ENCODE assay signal across 16 mouse cellular contexts in genomic region chr4:148846724-148847123, GRCm38 (mm10). TPM values are rescaled to one million over a fixed set of nuclear protein-coding genes. Genes with fewer than 3 reads are reported as not detected.
DNase-seq lines count a peak whose midpoint lies in the region; ATAC-seq and TF ChIP-seq lines count a peak whose summit lies in the region.
"Had no signal": no experiment of that assay in that cellular context is flagged by ENCODE, and none has a peak within 500 bp of the region (broad histone marks: within the 10 kb centered on the region; RNA-seq: fewer than 3 reads in every experiment).

No protein-coding gene starts in this region.

- no peak overlapping the region for H3K4me3 ChIP-seq in heart, embryonic 13.5 days
- H3K4me3 ChIP-seq in lung, embryonic 14.5 days (ENCODE audit: low read depth, low read length) = no peak overlapping the region
- H3K4me3 ChIP-seq in midbrain, embryonic 15.5 days = no peak overlapping the region
- H3K4me3 ChIP-seq: embryonic facial prominence, embryonic 12.5 days; forebrain, embryonic 13.5 days; hindbrain, embryonic 12.5 days; kidney, embryonic 15.5 days; midbrain, embryonic 10.5 days had no signal

- H3K9ac ChIP-seq in heart, embryonic 13.5 days = 0 out of 2 replicates have a peak overlapping the region, but pooled peaks have one; percentile 41
- no peak overlapping the region for H3K9ac ChIP-seq in lung, embryonic 14.5 days
- no peak overlapping the region for H3K9ac ChIP-seq in midbrain, embryonic 15.5 days
- H3K9ac ChIP-seq: embryonic facial prominence, embryonic 12.5 days; forebrain, embryonic 13.5 days; hindbrain, embryonic 12.5 days; kidney, embryonic 15.5 days had no signal

- H3K27me3 ChIP-seq in heart, embryonic 13.5 days (replicated peaks) = 0 out of 2 replicates have a peak, but pooled peaks cover 3% of the 10 kb centered on the region
- no peaks in the 10 kb centered on the region for H3K27me3 ChIP-seq in lung, embryonic 14.5 days (ENCODE audit: insufficient read depth, low read length)
- peaks cover 10% of the 10 kb centered on the region; the same call in 1 of the 2 replicates for H3K27me3 ChIP-seq in midbrain, embryonic 15.5 days (replicated peaks)
- H3K27me3 ChIP-seq: Patski had no signal

- peaks cover 49% of the 10 kb centered on the region for H3K4me1 ChIP-seq in heart, embryonic 13.5 days
- peaks cover 5% of the 10 kb centered on the region for H3K4me1 ChIP-seq in lung, embryonic 14.5 days (ENCODE audit: insufficient read depth)
- peaks cover 18% of the 10 kb centered on the region for H3K4me1 ChIP-seq in midbrain, embryonic 15.5 days

- no peak for ATAC-seq in heart, embryonic 13.5 days (ENCODE audit: extremely low read depth, insufficient number of reproducible peaks, low FRiP score, low TSS enrichment)
- ATAC-seq in lung, embryonic 14.5 days (ENCODE audit: insufficient read depth) = no peak
- ATAC-seq in midbrain, embryonic 15.5 days (replicated peaks) = no peak
- ATAC-seq: Patski had no signal

- H3K36me3 ChIP-seq in heart, embryonic 13.5 days = peaks cover 4% of the 10 kb centered on the region; the same call in 1 of the 2 replicates
- no peaks in the 10 kb centered on the region for H3K36me3 ChIP-seq in lung, embryonic 14.5 days (ENCODE audit: insufficient read depth)
- H3K36me3 ChIP-seq in midbrain, embryonic 15.5 days (replicated peaks) = no peaks in the 10 kb centered on the region
- H3K36me3 ChIP-seq: embryonic facial prominence, embryonic 12.5 days; hindbrain, embryonic 12.5 days; kidney, embryonic 15.5 days; midbrain, embryonic 10.5 days had no signal

- H3K4me2 ChIP-seq in heart, embryonic 13.5 days = peak overlapping the region; percentile 24; the same call in 1 of the 2 replicates
- H3K4me2 ChIP-seq in lung, embryonic 14.5 days = peak overlapping the region; percentile 37
- H3K4me2 ChIP-seq in midbrain, embryonic 15.5 days = no peak overlapping the region
- H3K4me2 ChIP-seq: embryonic facial prominence, embryonic 12.5 days; forebrain, embryonic 13.5 days; hindbrain, embryonic 12.5 days; kidney, embryonic 15.5 days had no signal

- no peak for TF ChIP-seq CTCF in lung, embryonic 14.5 days (IDR thresholded peaks at IDR 0.05; ENCODE audit: low read depth)

- 52% methylated on average over 11 of the region's 11 CpGs for WGBS in heart, embryonic 13.5 days
- 46% methylated on average over 11 of the region's 11 CpGs for WGBS in lung, embryonic 14.5 days
- WGBS in midbrain, embryonic 15.5 days = 69% methylated on average over 11 of the region's 11 CpGs

- no peak overlapping the region for H3K27ac ChIP-seq in heart, embryonic 13.5 days (replicated peaks)
- H3K27ac ChIP-seq in lung, embryonic 14.5 days (ENCODE audit: low read depth) = no peak overlapping the region
- no peak overlapping the region for H3K27ac ChIP-seq in midbrain, embryonic 15.5 days
- H3K27ac ChIP-seq: embryonic facial prominence, embryonic 12.5 days; forebrain, embryonic 13.5 days; hindbrain, embryonic 12.5 days; kidney, embryonic 15.5 days; midbrain, embryonic 10.5 days had no signal

- H3K9me3 ChIP-seq in heart, embryonic 13.5 days = no peaks in the 10 kb centered on the region
- no peaks in the 10 kb centered on the region for H3K9me3 ChIP-seq in lung, embryonic 14.5 days (ENCODE audit: low read depth, low read length)
- H3K9me3 ChIP-seq in midbrain, embryonic 15.5 days = no peaks in the 10 kb centered on the region
- H3K9me3 ChIP-seq: embryonic facial prominence, embryonic 12.5 days; forebrain, embryonic 13.5 days; hindbrain, embryonic 12.5 days; kidney, embryonic 15.5 days; midbrain, embryonic 10.5 days had no signal

- DNase-seq in heart, postnatal 14 days = no peak
- no peak for DNase-seq in lung, embryonic 14.5 days
- no peak for DNase-seq in lung, postnatal 4 days
- DNase-seq in R1 (ENCODE audit: low read depth, low spot score) = peak; percentile 56
- DNase-seq in retina, postnatal 1 day = peak; percentile 61
- no peak for DNase-seq in right cerebral cortex, adult 2 months (ENCODE audit: low spot score in 2 of 2)
- DNase-seq: cerebellum, adult 9-11 months; thymus, postnatal 4 days had no signal

- intact Hi-C loops in heart, postnatal 14 days (cut with DNase I) = no loop called here

RNA-seq across cellular contexts. Expression of gene Casz1, which starts 42.5 kb away (rescaled TPM):
- polyA plus RNA-seq in heart, embryonic 13.5 days (2015; fragmentation: Nextera tagmentation; extraction: Ambion mirVana) = 18.3 and 20.2 TPM in 2 replicates
- 10 to 100 TPM; 48.1 to 53.1 TPM for total RNA-seq in heart, postnatal 14 days (2021)
- 6.9 and 8.3 TPM in 2 replicates for polyA plus RNA-seq in lung, embryonic 14.5 days (2014; fragmentation: Nextera tagmentation; extraction: Ambion mirVana)
- 2.8 and 2.9 TPM in 2 replicates for polyA plus RNA-seq in midbrain, embryonic 15.5 days (2015; fragmentation: Nextera tagmentation; extraction: Ambion mirVana)

Comparison
In these comparisons a context has a peak if more than half of its experiments do, and no peak if none do; other contexts are left out.
1. DNase-seq: peak in R1 (single experiment) and retina, postnatal 1 day (single experiment); none in heart, postnatal 14 days (0 of 2), lung, embryonic 14.5 days (single experiment), lung, postnatal 4 days (0 of 2) and right cerebral cortex, adult 2 months (0 of 2).